Mouse (Mus musculus) ES-CJ7 (cell line): ENCODE results near the gene Lgals3bp.
A peak's percentile ranks its signal among the peaks of the same experiment; 100 is the strongest.
"Not testable (repeated sequence)": the region's sequence is repeated elsewhere in the genome, so short reads cannot be mapped to it uniquely, and the experiment has no call there.

Source experiments
- DNase-seq: peaks from one replicate; pipeline ENCODE4 v3.0.0; 2011; ENCODE audit warnings: low read depth, low spot score

Lgals3bp gene

DNA sequence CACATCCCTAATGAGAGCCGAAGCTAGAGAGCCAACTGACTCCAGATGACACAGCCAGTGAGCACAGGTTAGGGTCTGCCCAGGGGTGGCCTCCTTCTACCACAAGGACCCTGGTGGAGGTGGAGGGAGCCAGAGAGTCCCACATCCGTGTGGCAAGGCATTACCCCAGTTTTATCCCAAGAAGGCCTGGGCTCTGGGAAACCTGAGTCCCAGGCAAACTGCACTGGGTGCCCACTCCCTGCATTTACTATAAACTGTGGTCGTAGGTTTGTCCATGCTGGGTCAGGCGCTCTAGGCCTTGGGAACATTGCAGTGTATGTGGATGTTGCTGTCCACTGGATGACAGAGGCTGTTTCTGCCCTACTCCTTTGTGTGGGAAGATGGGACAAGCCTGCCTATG lies 697 bp downstream of the Lgals3bp start:
- DNase-seq = no peak

DNA sequence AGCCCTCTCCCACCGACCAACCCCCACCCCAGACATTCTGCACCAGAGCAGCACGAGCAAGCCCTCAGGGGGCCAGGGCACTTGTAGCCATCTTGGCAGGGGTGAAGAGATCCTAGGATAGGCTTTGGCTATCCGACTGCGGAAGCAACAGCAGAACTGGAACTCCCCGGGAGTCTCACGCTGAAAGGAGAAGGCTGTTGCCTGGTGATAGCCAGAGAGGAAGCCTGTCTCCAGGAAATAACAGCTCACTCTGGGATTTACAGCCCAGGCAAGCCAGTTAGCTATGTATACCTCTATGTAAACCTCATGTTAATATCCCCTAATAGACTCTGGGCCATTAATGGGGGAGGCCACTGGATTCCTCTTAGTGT lies 1.3 kb downstream of the Lgals3bp start:
- no peak for DNase-seq

DNA sequence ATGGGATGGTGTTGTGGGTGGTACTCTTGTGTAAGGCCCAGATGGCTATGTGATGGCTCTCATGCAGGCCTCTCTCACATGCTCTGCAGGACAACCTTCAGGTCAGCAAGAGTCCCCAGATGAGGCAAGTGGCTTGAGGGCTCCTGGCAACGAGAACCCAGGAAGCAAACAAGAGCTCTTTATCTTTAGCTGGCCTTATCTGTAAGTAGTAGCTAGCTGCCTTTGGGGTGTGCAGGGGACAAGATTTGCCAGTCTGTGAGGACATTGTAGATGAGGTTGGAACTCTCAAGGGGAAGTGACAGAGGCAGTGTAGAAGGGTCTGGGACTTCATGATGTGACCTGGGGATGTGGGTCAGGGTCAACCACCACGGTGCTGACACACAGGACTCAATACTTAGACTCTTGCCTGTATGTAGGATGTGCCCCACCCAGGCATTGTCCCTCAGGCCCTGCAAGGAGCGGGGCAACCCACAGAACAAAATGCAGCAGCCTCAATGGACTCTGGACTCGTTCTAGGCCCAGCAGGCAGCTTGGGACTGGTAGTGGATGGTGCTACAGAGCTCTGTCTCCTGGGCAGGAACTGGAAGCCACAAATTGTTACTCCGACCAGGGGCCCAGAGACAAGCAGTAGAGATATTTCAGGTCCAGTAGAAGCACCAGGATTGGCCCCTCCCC lies 1.9 kb downstream of the Lgals3bp start:
- no peak for DNase-seq

DNA sequence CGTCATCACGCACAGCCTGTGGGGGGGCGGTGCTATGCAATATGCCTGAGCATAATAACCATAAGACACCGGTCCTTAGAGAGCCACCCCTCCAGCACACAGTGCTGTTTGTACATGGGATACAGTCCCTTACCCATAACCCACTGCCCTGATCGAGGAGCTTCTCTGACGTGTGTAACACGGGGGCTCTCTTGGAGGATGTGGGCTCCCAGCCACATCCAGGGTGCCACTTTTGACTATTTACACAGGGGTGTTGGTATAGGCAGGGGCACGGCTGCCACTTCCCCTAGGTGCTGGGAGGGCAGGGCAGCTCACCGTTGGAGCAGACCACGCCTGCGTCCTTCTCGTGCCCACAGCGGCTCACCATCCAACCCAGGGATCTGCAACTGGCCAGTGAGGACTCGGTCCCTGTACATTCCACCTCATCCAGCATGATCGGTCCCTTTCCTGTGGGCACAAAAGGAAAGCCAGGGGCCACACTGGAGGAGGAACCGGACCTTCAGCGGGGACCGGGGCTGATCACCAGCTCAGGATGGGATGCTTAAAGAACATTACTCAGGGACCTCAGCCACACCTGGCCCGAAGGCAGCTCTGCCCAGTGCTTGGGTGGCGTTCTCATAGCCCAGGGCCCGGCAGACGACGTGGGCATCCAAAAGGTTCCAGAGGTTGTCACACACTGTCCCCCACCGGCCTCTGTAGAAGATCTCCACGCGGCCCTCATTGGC lies 3.9 kb downstream of the Lgals3bp start:
- DNase-seq = no peak

DNA sequence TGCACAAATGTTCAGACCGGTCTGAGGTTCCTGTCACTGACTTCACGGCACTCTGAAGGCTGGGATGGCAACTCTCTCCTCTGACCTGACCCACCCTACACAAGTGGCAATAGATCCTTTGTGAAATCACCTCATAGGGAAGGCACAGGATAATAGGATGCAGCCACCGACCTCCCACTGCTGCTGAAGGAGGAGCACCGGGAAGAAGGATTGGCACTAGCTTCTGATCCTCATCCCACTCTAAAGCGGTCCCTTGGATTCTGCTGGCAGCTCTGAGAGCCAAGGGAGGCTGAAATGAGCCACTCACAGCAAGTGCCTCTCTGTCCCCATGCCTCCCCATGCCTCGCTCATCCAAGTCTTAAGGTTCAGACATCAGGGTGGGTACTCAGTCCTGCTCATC lies 7.4 kb downstream of the Lgals3bp start:
- no peak for DNase-seq

- DNase-seq = no peak
These were observed 7.9 kb downstream of the Lgals3bp start for GRCm38 (mm10) chr11:118393991-118394390.

- not testable (repeated sequence) for DNase-seq
These were observed 14.1 kb downstream of the Lgals3bp start for GRCm38 (mm10) chr11:118387816-118388215.

DNA sequence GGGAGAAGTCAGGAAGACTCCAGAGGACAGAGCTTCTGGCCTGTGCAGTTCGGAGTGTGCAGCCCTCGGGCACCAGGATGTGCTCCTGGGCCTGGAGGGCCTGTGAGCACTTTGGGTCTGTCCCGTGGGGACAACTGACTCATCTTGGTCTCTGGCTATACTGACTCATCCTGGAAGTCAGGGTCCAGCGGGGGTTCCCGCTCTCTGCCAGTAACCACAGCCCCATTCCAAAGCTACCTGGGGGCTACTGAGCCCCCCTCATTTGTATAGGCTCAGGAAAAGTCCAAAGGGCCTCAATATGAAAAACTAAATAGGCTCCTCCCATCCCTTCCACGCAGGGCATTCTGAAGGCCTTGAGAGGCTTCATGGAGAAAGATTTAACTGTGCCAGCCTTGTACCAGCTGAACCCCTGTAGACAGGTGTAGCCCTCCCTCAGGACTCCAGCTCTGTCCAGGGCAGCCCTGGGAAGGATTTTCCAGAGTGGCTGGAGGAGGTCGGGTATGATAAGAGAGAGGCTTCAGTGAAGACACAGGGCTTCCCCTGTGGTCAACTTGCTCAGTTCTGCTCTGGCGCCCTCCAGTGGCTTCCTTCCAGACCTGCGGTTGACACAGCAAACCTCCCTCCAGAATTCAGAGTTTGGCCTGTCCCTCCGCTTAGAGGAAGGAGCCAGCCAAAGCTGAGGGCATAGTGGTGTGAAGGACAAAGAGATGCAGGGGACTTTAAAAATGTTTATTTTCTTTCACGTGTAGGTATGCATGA lies 22.5 kb downstream of the Lgals3bp start:
- peak; percentile 77 for DNase-seq

DNA sequence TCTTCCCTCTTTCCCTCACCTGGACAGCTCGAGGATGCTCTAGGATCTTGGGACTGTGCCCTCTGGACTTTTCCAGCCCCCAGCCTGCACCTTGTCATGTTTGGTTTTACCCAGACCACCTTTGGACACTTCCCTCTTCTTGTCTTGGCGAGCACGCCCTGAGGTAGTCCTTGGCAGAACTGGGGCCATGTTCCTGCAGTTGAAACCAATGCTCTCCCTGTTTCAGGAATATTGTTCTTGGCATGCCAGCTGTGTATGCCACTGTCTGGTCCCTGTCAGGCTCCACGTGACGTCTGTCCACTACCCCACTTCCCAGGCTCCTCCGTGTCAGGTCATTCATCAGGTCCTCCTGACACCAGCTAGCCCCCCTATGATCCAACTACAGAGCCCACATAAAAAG lies 23.2 kb downstream of the Lgals3bp start:
- DNase-seq = no peak

- DNase-seq = not testable (repeated sequence)
These were observed 25.6 kb downstream of the Lgals3bp start for GRCm38 (mm10) chr11:118376323-118376722.

GRCm38 (mm10) chr11:118375881-118376280 lies 26.0 kb downstream of the Lgals3bp start:
- no peak for DNase-seq

GRCm38 (mm10) chr11:118375461-118375860 lies 26.4 kb downstream of the Lgals3bp start:
- DNase-seq = no peak

GRCm38 (mm10) chr11:118375006-118375405 lies 26.9 kb downstream of the Lgals3bp start:
- peak; percentile 52 for DNase-seq

GRCm38 (mm10) chr11:118374506-118374905 lies 27.4 kb downstream of the Lgals3bp start:
- DNase-seq = no peak

DNA sequence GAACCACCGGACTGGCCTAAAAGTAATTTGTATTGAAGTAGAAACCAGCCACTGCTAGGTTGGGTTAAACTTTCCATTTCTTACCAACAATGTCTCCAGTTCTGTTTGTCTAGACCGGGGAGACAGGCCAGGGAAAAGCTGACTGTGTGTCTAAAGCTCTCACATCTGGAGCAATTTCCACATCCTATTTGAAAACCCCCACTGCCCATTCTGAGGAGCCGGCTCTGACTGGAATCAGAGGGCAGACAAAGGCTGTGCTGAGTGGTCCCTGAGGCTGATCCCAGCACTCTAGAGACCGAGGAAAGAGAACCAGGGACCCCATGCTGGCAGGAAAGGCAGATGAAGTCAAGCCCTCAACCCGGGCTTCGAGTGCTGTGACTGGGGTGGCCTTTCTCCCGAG lies 29.3 kb downstream of the Lgals3bp start:
- peak; percentile 81 for DNase-seq

- no peak for DNase-seq
These were observed 30.0 kb downstream of the Lgals3bp start for GRCm38 (mm10) chr11:118371876-118372275.

DNA sequence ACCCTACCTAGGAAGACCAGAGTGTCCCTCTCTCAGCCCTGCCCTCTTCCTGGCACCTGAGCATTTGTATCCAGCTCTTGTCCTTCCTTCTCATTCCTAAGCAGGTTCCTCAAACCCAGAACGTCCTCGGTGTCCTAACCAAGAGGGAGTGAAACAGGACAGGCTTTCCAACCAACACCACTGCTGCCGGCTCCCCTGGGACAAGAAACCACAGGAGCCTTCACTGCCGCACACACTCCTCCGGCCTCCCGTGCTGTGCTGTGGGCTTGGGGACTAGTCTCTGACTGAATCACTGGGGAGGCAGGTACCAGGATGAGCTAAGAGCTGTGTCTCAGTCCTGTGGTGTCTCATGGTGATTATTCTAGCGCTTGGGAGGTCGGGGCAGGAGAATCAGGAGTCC lies 32.2 kb downstream of the Lgals3bp start:
- DNase-seq = no peak

- DNase-seq = no peak
These were observed 32.6 kb downstream of the Lgals3bp start for GRCm38 (mm10) chr11:118369251-118369650.

GRCm38 (mm10) chr11:118368330-118368729 lies 33.6 kb downstream of the Lgals3bp start:
- peak; percentile 81 for DNase-seq

DNA sequence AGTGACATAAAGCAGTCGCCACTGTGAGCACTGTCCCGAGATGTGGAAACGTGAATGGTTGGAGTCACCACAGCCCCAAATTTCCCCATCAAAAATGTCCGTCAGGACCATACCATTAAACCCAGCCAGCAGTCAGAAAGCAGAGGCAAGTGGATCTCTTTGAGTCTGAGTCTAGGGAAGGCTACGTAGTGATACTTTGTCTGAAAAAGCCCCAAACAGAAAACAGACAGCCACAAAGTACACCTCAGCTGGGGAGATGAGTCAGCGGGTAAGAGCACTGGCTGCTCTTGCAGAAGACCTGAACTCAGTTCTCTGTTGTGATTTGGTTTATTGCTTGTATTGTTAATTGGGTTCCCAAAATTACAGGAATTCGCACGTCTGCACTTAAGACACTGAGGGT lies 35.3 kb downstream of the Lgals3bp start:
- no peak for DNase-seq

GRCm38 (mm10) chr11:118366108-118366507 lies 35.8 kb downstream of the Lgals3bp start:
- DNase-seq = no peak

DNA sequence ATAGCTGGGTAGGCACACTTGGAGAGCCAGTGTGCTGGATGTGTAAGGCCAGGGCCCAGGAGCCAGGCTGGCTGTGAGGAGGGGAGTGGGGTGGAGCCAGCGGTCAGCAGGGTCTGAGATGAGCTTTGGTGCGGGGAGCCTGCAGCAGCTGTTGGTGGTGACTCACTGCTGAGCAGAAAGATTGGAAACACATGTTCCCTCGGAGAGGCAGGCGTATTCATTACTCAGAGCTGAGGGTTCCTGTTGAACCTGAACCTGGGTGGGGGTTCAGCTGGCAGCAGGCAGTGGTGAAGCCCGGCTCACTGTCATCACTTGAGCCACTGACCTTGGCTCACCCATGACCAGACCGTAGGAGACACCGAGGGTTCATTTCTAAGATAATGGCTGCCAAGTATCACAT lies 36.7 kb downstream of the Lgals3bp start:
- no peak for DNase-seq

DNA sequence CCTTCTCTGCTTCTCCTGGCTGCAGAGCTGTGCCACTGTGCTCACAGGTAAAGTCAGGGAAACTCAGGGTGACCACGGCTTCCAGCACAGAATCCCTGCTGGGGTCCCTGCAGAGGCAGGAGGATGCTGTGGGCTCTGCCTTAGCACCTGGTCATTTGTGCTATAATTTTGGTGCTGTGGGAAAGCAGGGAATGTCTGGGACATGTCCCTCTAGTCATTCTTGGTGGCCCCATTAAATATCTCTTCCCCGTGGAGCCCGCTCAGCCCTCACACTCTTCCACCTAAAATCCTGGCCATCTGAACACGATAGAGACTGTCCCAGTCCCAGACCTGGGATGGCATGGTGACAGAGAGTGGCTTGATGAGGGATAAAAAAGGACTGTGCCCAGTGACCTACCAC lies 37.9 kb downstream of the Lgals3bp start:
- DNase-seq = no peak
